Mouse (Mus musculus) layer of hippocampus, adult 18-20 months (tissue): ENCODE data around the gene Gm1553. TPM values are rescaled to one million over a fixed set of nuclear protein-coding genes. Genes with fewer than 3 reads are reported as not detected.

Experiments
- DNase-seq, 2 experiments: peaks; one replicate each; pipeline ENCODE4 v3.0.0; 2022; ENCODE audit warnings: low spot score in 2 of 2
- long read RNA-seq: library from polyadenylated mRNA; stranded (forward); transcript quantifications from one replicate; pipeline ENCODE4 v2.0.0, GENCODE M21; 2021
- total RNA-seq, 2 experiments: library from RNA; stranded (reverse); gene quantifications; 2 replicates each; pipeline ENCODE4 v1.2.3; 2021

Gm1553 gene
- total RNA-seq: not detected
- long read RNA-seq: 0 reads

GRCm38 (mm10) chr10:82492518-82492917, at the start of gene Gm1553:
Gm1553 (minus strand) TSS chr10:82492618.
- DNase-seq: no peak

Other genes starting within 250 kb of the Gm1553 start
- gene 4932415D10Rik, start 176.0 kb downstream of the Gm1553 start, total RNA-seq: not detected
- gene Gm4924, start 138.4 kb downstream of the Gm1553 start, total RNA-seq: 1 to 10 TPM; 7.9 to 8.6 TPM
- gene 1190007I07Rik, start 130.6 kb upstream of the Gm1553 start, total RNA-seq: 10 to 100 TPM; 17.8 to 20.7 TPM
- gene Tdg, start 137.2 kb upstream of the Gm1553 start, total RNA-seq: 10 to 100 TPM; 32.6 to 35.1 TPM
- 10 to 100 TPM; 20.1 to 23.8 TPM for gene Glt8d2, start 198.0 kb upstream of the Gm1553 start, total RNA-seq
- 10 to 100 TPM; 51.9 TPM for gene Hcfc2, start 203.5 kb upstream of the Gm1553 start, total RNA-seq